Mouse (Mus musculus) lung, embryonic 14.5 days (tissue): ENCODE data around the gene Gm37240. TPM values are rescaled to one million over a fixed set of nuclear protein-coding genes. Genes with fewer than 3 reads are reported as not detected.

ENCODE experiments used
- ATAC-seq: fragments of 200-750 bp; cut with Nextera tagmentation; 2 replicates; pipeline ENCODE4 v1.8.0; 2017; ENCODE audit warnings: mild to moderate bottlenecking, moderate TSS enrichment, moderate library complexity; ENCODE audit not compliant: insufficient read depth
- DNase-seq: peaks from one replicate; pipeline ENCODE4 v3.0.0-alpha.2; 2015
- H3K27ac ChIP-seq: fragments of 300-500 bp; sonication (generic); 2 replicates; pipeline ENCODE4 v1.5.1; 2014; ENCODE audit warnings: low read depth, mild to moderate bottlenecking, moderate library complexity
- H3K27me3 ChIP-seq: fragments of 300-500 bp; sonication (generic); 2 replicates; pipeline ENCODE4 v1.6.1; 2014; ENCODE audit warnings: low read length, control low read depth; ENCODE audit not compliant: insufficient read depth
- H3K36me3 ChIP-seq: fragments of 300-500 bp; sonication (generic); 2 replicates; pipeline ENCODE4 v1.6.1; 2014; ENCODE audit warnings: control low read depth; ENCODE audit not compliant: insufficient read depth
- H3K4me1 ChIP-seq: fragments of 300-500 bp; sonication (generic); 2 replicates; pipeline ENCODE4 v1.6.1; 2014; ENCODE audit warnings: antibody characterized with exemption, control low read depth; ENCODE audit not compliant: insufficient read depth
- H3K4me2 ChIP-seq: fragments of 300-500 bp; sonication (generic); 2 replicates; pipeline ENCODE4 v1.6.1; 2014; ENCODE audit warnings: mild to moderate bottlenecking
- H3K4me3 ChIP-seq: fragments of 300-500 bp; sonication (generic); 2 replicates; pipeline ENCODE4 v1.5.1; 2014; ENCODE audit warnings: low read depth, low read length
- H3K9ac ChIP-seq: fragments of 300-500 bp; sonication (generic); 2 replicates; pipeline ENCODE4 v1.6.1; 2014
- H3K9me3 ChIP-seq: fragments of 300-500 bp; sonication (generic); 2 replicates; pipeline ENCODE4 v1.6.1; 2016; ENCODE audit warnings: low read depth, low read length, control low read depth
- CTCF ChIP-seq: IDR thresholded peaks from 2 replicates; pipeline ENCODE4 v1.5.1; 2016; ENCODE audit warnings: antibody characterized with exemption, low read depth
- WGBS: fragments of 180-500 bp; shearing (Covaris S2); extraction: QIAGEN DNeasy Blood & Tissue Kit; methylation state at CpG from one replicate; pipeline ENCODE4 v1.1.7; 2014; 5-methylcytosine and 5-hydroxymethylcytosine counted together
- polyA plus RNA-seq: library from polyadenylated mRNA; unstranded; fragments of >200 nt; fragmentation: Nextera tagmentation; extraction: Ambion mirVana; gene quantifications from 2 replicates; pipeline ENCODE4 v1.2.1, GENCODE M21; 2014

Gene Gm37240
- polyA plus RNA-seq, 1 experiment from 2014 or later: 4.5 TPM

DNA sequence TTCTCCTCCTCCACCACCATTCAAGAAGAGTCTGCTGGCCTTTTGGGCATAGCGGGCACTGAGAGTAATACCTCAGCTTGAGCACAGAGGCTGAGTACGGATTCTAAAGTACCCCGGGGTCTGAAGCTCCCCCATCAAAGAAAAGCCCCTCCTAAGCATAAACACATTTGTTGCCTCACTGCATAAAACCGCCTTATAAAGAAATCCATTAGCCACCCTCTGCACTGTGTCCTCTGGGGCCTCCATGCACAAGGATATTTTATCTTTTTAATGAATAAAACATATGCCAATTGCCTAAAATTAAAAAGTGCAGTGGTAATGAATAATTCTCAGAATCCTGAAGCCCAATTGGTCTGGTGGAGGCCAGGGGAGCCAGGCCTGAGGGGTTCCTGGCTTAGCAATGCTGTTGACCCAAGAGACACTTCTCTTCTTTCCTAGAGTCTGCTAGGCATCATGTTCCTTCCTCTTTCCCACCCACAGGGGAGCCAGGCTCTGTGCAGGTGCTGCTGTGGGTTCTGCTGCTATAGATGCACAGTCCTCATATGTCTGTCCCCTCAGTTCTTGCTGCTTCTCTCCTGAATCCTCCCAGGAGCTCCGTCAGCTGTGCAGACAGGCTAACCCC is 463.8 kb downstream of the Gm37240 start:
- no peak overlapping the region for H3K27ac ChIP-seq
- no peaks in the 10 kb centered on the region for H3K36me3 ChIP-seq
- no peaks in the 10 kb centered on the region for H3K9me3 ChIP-seq
- TF ChIP-seq CTCF: no peak
- no peak overlapping the region for H3K4me3 ChIP-seq
- H3K4me1 ChIP-seq: no peaks in the 10 kb centered on the region
- WGBS: 74% methylated on average over 5 of the region's 5 CpGs
- H3K4me2 ChIP-seq: no peak overlapping the region
- ATAC-seq (no peak), DNase-seq (no peak)
- no peak overlapping the region for H3K9ac ChIP-seq
- no peaks in the 10 kb centered on the region for H3K27me3 ChIP-seq

DNA sequence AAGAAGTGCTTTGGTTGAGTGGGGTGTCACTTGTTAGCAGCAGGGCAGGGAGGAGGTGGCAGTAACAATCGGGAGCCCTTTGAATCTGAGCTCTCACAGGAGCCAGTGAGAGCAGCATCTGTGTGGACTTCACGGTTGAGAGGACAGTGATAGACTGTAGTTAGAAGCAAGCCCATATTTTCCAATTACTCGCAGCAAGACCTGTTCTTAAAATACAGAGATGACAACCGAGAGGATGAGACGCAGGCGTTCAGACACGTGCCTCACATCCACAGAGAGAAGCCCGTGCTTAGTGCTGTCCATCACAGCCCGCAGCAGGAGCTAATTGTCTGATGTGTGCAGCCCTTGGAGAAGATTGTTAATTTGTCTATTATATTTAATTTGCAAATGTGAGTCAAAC is 465.9 kb downstream of the Gm37240 start:
- Histone ChIP-seq H3K27me3 (no peaks in the 10 kb centered on the region), H3K27ac (no peak overlapping the region), H3K9me3 (no peaks in the 10 kb centered on the region), H3K4me1 (no peaks in the 10 kb centered on the region), H3K36me3 (no peaks in the 10 kb centered on the region), H3K4me3 (no peak overlapping the region), H3K9ac (no peak overlapping the region), H3K4me2 (no peak overlapping the region)
- DNase-seq: no peak
- no peak for ATAC-seq
- WGBS: 86% methylated on average over 9 of the region's 9 CpGs
- TF ChIP-seq CTCF: no peak

- Histone ChIP-seq H3K4me2 (no peak overlapping the region), H3K9me3 (no peaks in the 10 kb centered on the region)
- ATAC-seq: no peak
Measured at GRCm38 (mm10) chr3:85417663-85418062, 469.7 kb downstream of the Gm37240 start.

DNA sequence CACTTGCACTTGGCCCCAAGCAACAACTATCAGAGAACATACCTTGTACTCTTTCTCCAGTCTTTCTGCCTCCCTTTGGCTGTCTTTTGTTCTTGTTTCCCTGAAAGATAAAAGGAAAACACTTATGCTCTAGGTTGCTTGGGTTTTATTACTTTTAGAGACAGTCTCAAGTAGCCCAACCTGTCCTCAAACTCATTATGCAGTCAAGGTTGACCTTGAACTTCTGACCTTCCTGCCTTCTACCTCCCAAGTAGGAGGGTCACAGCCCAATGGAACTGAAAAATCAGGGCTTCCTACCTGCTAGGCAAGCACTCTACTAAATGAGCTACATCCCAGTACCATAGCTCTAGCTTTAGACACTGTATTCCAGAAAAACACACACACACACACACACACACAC is 488.5 kb downstream of the Gm37240 start:
- H3K27me3 ChIP-seq: no peaks in the 10 kb centered on the region
- no peaks in the 10 kb centered on the region for H3K4me1 ChIP-seq
- H3K4me2 ChIP-seq: no peak overlapping the region
- H3K27ac ChIP-seq: no peak overlapping the region
- no peak overlapping the region for H3K9ac ChIP-seq
- no peaks in the 10 kb centered on the region for H3K36me3 ChIP-seq
- H3K4me3 ChIP-seq: no peak overlapping the region
- DNase-seq: no peak
- no peak for TF ChIP-seq CTCF
- ATAC-seq: no peak
- peaks cover 12% of the 10 kb centered on the region; the same call in 1 of the 2 replicates for H3K9me3 ChIP-seq

More at GRCm38 (mm10) chr3:85417663-85418062, 469.7 kb downstream of the Gm37240 start:
- Histone ChIP-seq H3K4me1 (no peaks in the 10 kb centered on the region), H3K9ac (no peak overlapping the region), H3K27me3 (no peaks in the 10 kb centered on the region), H3K36me3 (no peaks in the 10 kb centered on the region), H3K4me3 (no peak overlapping the region), H3K27ac (no peak overlapping the region)
- 60% methylated on average over 4 of the region's 4 CpGs for WGBS
- no peak for TF ChIP-seq CTCF
- peak; percentile 13 for DNase-seq

- Histone ChIP-seq H3K4me2 (no peak overlapping the region), H3K4me3 (no peak overlapping the region), H3K9me3 (peaks cover 12% of the 10 kb centered on the region; the same call in 1 of the 2 replicates), H3K9ac (no peak overlapping the region), H3K36me3 (no peaks in the 10 kb centered on the region), H3K4me1 (no peaks in the 10 kb centered on the region), H3K27ac (no peak overlapping the region), H3K27me3 (no peaks in the 10 kb centered on the region)
- ATAC-seq: no peak
- 93% methylated on average over 1 of the region's 1 CpGs for WGBS
- DNase-seq: no peak
- TF ChIP-seq CTCF: no peak
Measured at GRCm38 (mm10) chr3:85398483-85398835, 488.9 kb downstream of the Gm37240 start.

DNA sequence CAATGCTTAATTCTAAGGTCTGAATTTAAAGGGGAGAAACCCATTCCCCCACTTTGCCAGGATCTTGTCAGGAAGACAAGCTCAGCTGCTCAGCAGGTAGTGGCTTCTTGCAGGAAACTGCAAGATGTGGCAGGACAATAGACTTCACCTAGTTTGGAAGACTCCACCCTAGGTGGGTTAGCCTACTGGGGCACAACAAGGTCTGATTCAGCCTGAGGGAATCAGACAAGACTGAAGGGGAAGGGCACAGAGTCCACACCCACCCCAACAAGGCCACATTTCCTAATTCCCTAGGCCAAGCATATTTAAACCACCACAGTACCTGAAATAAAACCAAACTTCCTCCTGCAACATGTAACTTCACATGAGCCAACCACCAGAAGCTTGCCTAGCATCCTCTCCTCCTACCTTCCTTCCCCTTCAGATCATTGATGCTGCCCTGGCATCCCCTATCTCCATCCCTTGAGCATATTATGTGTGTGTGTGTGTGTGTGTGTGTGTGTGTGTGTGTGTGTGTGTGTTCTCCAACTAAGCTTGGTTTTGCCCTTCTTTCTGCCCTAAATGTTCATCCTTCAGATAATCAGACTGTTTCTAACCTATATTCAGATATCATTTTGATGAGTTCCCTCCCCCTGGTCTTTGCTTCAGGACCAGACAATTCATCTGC is 489.4 kb downstream of the Gm37240 start:
- no peak overlapping the region for H3K27ac ChIP-seq
- H3K4me1 ChIP-seq: no peaks in the 10 kb centered on the region
- TF ChIP-seq CTCF: no peak
- H3K4me3 ChIP-seq: no peak overlapping the region
- H3K36me3 ChIP-seq: no peaks in the 10 kb centered on the region
- DNase-seq (no peak), ATAC-seq (no peak)
- H3K4me2 ChIP-seq: no peak overlapping the region
- H3K9ac ChIP-seq: no peak overlapping the region
- peaks cover 12% of the 10 kb centered on the region; the same call in 1 of the 2 replicates for H3K9me3 ChIP-seq
- no peaks in the 10 kb centered on the region for H3K27me3 ChIP-seq

- Histone ChIP-seq H3K4me2 (no peak overlapping the region), H3K4me3 (no peak overlapping the region), H3K4me1 (no peaks in the 10 kb centered on the region), H3K9me3 (peaks cover 12% of the 10 kb centered on the region; the same call in 1 of the 2 replicates), H3K27me3 (no peaks in the 10 kb centered on the region), H3K27ac (no peak overlapping the region), H3K9ac (no peak overlapping the region), H3K36me3 (no peaks in the 10 kb centered on the region)
- 89% methylated on average over 3 of the region's 3 CpGs for WGBS
- no peak for TF ChIP-seq CTCF
- DNase-seq (no peak), ATAC-seq (no peak)
Measured at GRCm38 (mm10) chr3:85393395-85393794, 493.9 kb downstream of the Gm37240 start.
